Mouse (Mus musculus): ENCODE measurements around the gene Apba3. TPM values are rescaled to one million over a fixed set of nuclear protein-coding genes. Genes with fewer than 3 reads are reported as not detected.
A peak's percentile ranks its signal among the peaks of the same experiment; 100 is the strongest.

Gene Apba3
- total RNA-seq, 2 experiments from 2014 or later, result 85.5 to 97.2 TPM

GRCm38 (mm10) chr10:81303258-81303657, 36.5 kb downstream of the Apba3 start:
- intact Hi-C loops (cut with DNase I), result no loop called here
- no peak for DNase-seq

GRCm38 (mm10) chr10:81303761-81304160, 37.0 kb downstream of the Apba3 start:
- intact Hi-C loops (cut with DNase I), result no loop called here

GRCm38 (mm10) chr10:81304597-81305238, 38.0 kb downstream of the Apba3 start:
- intact Hi-C loops (cut with DNase I), result loop anchor here (1.0 kb wide), 1 partner anchor 15 kb away; no protein-coding TSS in a partner anchor
- peak; percentile 67 to 77 for DNase-seq

More at GRCm38 (mm10) chr10:81303761-81304160, 37.0 kb downstream of the Apba3 start:
- DNase-seq, result no peak

GRCm38 (mm10) chr10:81305663-81306062, 38.9 kb downstream of the Apba3 start:
- intact Hi-C loops (cut with DNase I), result loop anchor here (1.0 kb wide), 1 partner anchor 16 kb away; no protein-coding TSS in a partner anchor
- DNase-seq, result no peak

GRCm38 (mm10) chr10:81306173-81306668, 39.5 kb downstream of the Apba3 start:
- intact Hi-C loops (cut with DNase I), result no loop called here
- DNase-seq, result no peak

GRCm38 (mm10) chr10:81306837-81307682, 40.3 kb downstream of the Apba3 start:
- intact Hi-C loops (cut with DNase I), result no loop called here
- DNase-seq, result no peak

GRCm38 (mm10) chr10:81309571-81309970, 42.8 kb downstream of the Apba3 start:
- DNase-seq, result no peak
- intact Hi-C loops (cut with DNase I), result no loop called here

- intact Hi-C loops (cut with DNase I), result no loop called here
- no peak for DNase-seq
These were observed 46.8 kb downstream of the Apba3 start for GRCm38 (mm10) chr10:81313581-81313980.

GRCm38 (mm10) chr10:81314201-81314600, 47.4 kb downstream of the Apba3 start:
- intact Hi-C loops (cut with DNase I), result no loop called here

GRCm38 (mm10) chr10:81315587-81315986, 48.8 kb downstream of the Apba3 start:
- intact Hi-C loops (cut with DNase I), result no loop called here
- no peak for DNase-seq

More at GRCm38 (mm10) chr10:81314201-81314600, 47.4 kb downstream of the Apba3 start:
- DNase-seq, result no peak

GRCm38 (mm10) chr10:81316338-81317060, 49.7 kb downstream of the Apba3 start:
- DNase-seq, result peak in 1 of 2 experiments; percentile 49

GRCm38 (mm10) chr10:81317273-81317672, 50.5 kb downstream of the Apba3 start:
- intact Hi-C loops (cut with DNase I), result no loop called here
- DNase-seq, result no peak

More at GRCm38 (mm10) chr10:81316338-81317060, 49.7 kb downstream of the Apba3 start:
- intact Hi-C loops (cut with DNase I), result no loop called here

GRCm38 (mm10) chr10:81318589-81319329, 52.0 kb downstream of the Apba3 start:
- DNase-seq, result no peak
- intact Hi-C loops (cut with DNase I), result no loop called here

GRCm38 (mm10) chr10:81319330-81319699, 52.6 kb downstream of the Apba3 start:
- intact Hi-C loops (cut with DNase I), result no loop called here
- DNase-seq, result peak in 1 of 2 experiments; percentile 40

GRCm38 (mm10) chr10:81319741-81320549, 53.2 kb downstream of the Apba3 start:
- DNase-seq, result peak; percentile 93 to 94
- intact Hi-C loops (cut with DNase I), result no loop called here

- peak; percentile 99 for DNase-seq
- intact Hi-C loops (cut with DNase I), result no loop called here
These were observed 54.0 kb downstream of the Apba3 start, which contains the start of gene Cactin for GRCm38 (mm10) chr10:81320550-81321347. TSS of gene Cactin (plus strand) at chr10:81321103.

GRCm38 (mm10) chr10:81321436-81321835, 54.7 kb downstream of the Apba3 start:
- DNase-seq, result no peak
- intact Hi-C loops (cut with DNase I), result no loop called here

GRCm38 (mm10) chr10:81322444-81322843, 55.7 kb downstream of the Apba3 start:
- DNase-seq, result no peak
- intact Hi-C loops (cut with DNase I), result loop anchor here (2.0 kb wide), 1 partner anchor 18 kb away; no protein-coding TSS in a partner anchor
